Mouse (Mus musculus) kidney, adult 18-20 months (tissue): ENCODE measurements around the gene Runx2.

ENCODE experiments used
- DNase-seq: peaks from one replicate; pipeline ENCODE4 v3.0.0; 2021

The Runx2 gene

GRCm38 (mm10) chr17:44584781-44585180 is 229.8 kb downstream of the Runx2 start:
- no peak for DNase-seq

- no peak for DNase-seq
Observed at GRCm38 (mm10) chr17:44577791-44578190, 236.8 kb downstream of the Runx2 start.

- no peak for DNase-seq
Observed at GRCm38 (mm10) chr17:44570899-44571298, 243.7 kb downstream of the Runx2 start.

- no peak for DNase-seq
Observed at GRCm38 (mm10) chr17:44569020-44569621, 245.5 kb downstream of the Runx2 start.

GRCm38 (mm10) chr17:44566992-44567391 is 247.6 kb downstream of the Runx2 start:
- DNase-seq = no peak

GRCm38 (mm10) chr17:44565884-44566515 is 248.6 kb downstream of the Runx2 start:
- DNase-seq = no peak

- no peak for DNase-seq
Observed at GRCm38 (mm10) chr17:44565311-44565831, 249.2 kb downstream of the Runx2 start.

- DNase-seq = no peak
Observed at GRCm38 (mm10) chr17:44564611-44565198, 249.9 kb downstream of the Runx2 start.

- no peak for DNase-seq
Observed at GRCm38 (mm10) chr17:44560016-44560415, 254.6 kb downstream of the Runx2 start.

GRCm38 (mm10) chr17:44557199-44558111 is 257.1 kb downstream of the Runx2 start:
- DNase-seq = no peak

- DNase-seq = no peak
Observed at GRCm38 (mm10) chr17:44554941-44555340, 259.7 kb downstream of the Runx2 start.

- DNase-seq = no peak
Observed at GRCm38 (mm10) chr17:44549551-44549950, 265.0 kb downstream of the Runx2 start.

- no peak for DNase-seq
Observed at GRCm38 (mm10) chr17:44547922-44548321, 266.7 kb downstream of the Runx2 start.

GRCm38 (mm10) chr17:44546801-44547200 is 267.8 kb downstream of the Runx2 start:
- no peak for DNase-seq

GRCm38 (mm10) chr17:44545141-44545813 is 269.3 kb downstream of the Runx2 start:
- no peak for DNase-seq

GRCm38 (mm10) chr17:44542706-44543105 is 271.9 kb downstream of the Runx2 start:
- no peak for DNase-seq

GRCm38 (mm10) chr17:44540699-44541098 is 273.9 kb downstream of the Runx2 start:
- no peak for DNase-seq

GRCm38 (mm10) chr17:44538921-44539320 is 275.7 kb downstream of the Runx2 start:
- DNase-seq = no peak

GRCm38 (mm10) chr17:44530000-44530399 is 284.6 kb downstream of the Runx2 start:
- DNase-seq = peak; percentile 20

GRCm38 (mm10) chr17:44528617-44529016 is 286.0 kb downstream of the Runx2 start:
- DNase-seq = no peak

GRCm38 (mm10) chr17:44524146-44524545 is 290.5 kb downstream of the Runx2 start:
- DNase-seq = no peak

GRCm38 (mm10) chr17:44522906-44523305 is 291.7 kb downstream of the Runx2 start:
- DNase-seq = no peak
